In genomic region chrX:103321146-103321545, GRCm38 (mm10) we compare ENCODE assay signal across 11 mouse cellular contexts. TPM values are rescaled to one million over a fixed set of nuclear protein-coding genes. Genes with fewer than 3 reads are reported as not detected.
A peak's percentile ranks its signal among the peaks of the same experiment; 100 is the strongest.
DNase-seq lines count a peak whose midpoint lies in the region; ATAC-seq lines count a peak whose summit lies in the region.
"Had no signal": no experiment of that assay in that cellular context is flagged by ENCODE, and none has a peak within 500 bp of the region (broad histone marks: within the 10 kb centered on the region; RNA-seq: fewer than 3 reads in every experiment).

TSS of gene Cdx4 (plus strand) at chrX:103321398.

- H3K4me2 ChIP-seq in liver, embryonic 11.5 days: no peak within 1 kb of the TSS
- H3K4me2 ChIP-seq in liver, embryonic 12.5 days: no peak within 1 kb of the TSS
- peak within 1 kb of the TSS; percentile 31; the same call in 1 of the 2 replicates for H3K4me2 ChIP-seq in intestine, embryonic 15.5 days (replicated peaks)
- H3K4me2 ChIP-seq in neural tube, embryonic 13.5 days: peak within 1 kb of the TSS; percentile 42

- H3K36me3 ChIP-seq in liver, embryonic 11.5 days (ENCODE audit: control insufficient read depth, insufficient read depth, low read length): no peaks in the 10 kb centered on the region
- H3K36me3 ChIP-seq in liver, embryonic 12.5 days: no peaks in the 10 kb centered on the region
- no peaks in the 10 kb centered on the region for H3K36me3 ChIP-seq in forebrain, embryonic 10.5 days (replicated peaks)
- H3K36me3 ChIP-seq in intestine, embryonic 15.5 days: no peaks in the 10 kb centered on the region
- H3K36me3 ChIP-seq in neural tube, embryonic 13.5 days: no peaks in the 10 kb centered on the region

- 16% methylated on average over 13 of the region's 13 CpGs for WGBS in liver, embryonic 11.5 days
- WGBS in liver, embryonic 12.5 days (ENCODE audit: insufficient replicate concordance): 20% methylated on average over 13 of the region's 13 CpGs
- WGBS in forebrain, embryonic 10.5 days: 19% methylated on average over 13 of the region's 13 CpGs
- WGBS in intestine, embryonic 15.5 days: 41% methylated on average over 13 of the region's 13 CpGs
- 17% methylated on average over 13 of the region's 13 CpGs for WGBS in neural tube, embryonic 13.5 days

- no peaks in the 10 kb centered on the region for H3K9me3 ChIP-seq in liver, embryonic 11.5 days (ENCODE audit: control insufficient read depth, low read length)
- H3K9me3 ChIP-seq in liver, embryonic 12.5 days (replicated peaks): no peaks in the 10 kb centered on the region
- no peaks in the 10 kb centered on the region for H3K9me3 ChIP-seq in forebrain, embryonic 10.5 days
- no peaks in the 10 kb centered on the region for H3K9me3 ChIP-seq in intestine, embryonic 15.5 days
- H3K9me3 ChIP-seq in neural tube, embryonic 13.5 days: no peaks in the 10 kb centered on the region

- 0 out of 2 replicates have a peak within 1 kb of the TSS, but pooled peaks have one; percentile 1 for H3K4me3 ChIP-seq in liver, embryonic 11.5 days (ENCODE audit: low read depth, low read length)
- H3K4me3 ChIP-seq in liver, embryonic 12.5 days: no peak within 1 kb of the TSS
- peak within 1 kb of the TSS; percentile 28 for H3K4me3 ChIP-seq in forebrain, embryonic 10.5 days
- H3K4me3 ChIP-seq in intestine, embryonic 15.5 days (replicated peaks): no peak within 1 kb of the TSS
- peak within 1 kb of the TSS; percentile 18 for H3K4me3 ChIP-seq in neural tube, embryonic 13.5 days

- H3K27me3 ChIP-seq in liver, embryonic 11.5 days (replicated peaks; ENCODE audit: control insufficient read depth, insufficient read depth, low read length): peaks cover 64% of the 10 kb centered on the region
- H3K27me3 ChIP-seq in liver, embryonic 12.5 days (replicated peaks): peaks cover 60% of the 10 kb centered on the region
- H3K27me3 ChIP-seq in forebrain, embryonic 10.5 days (ENCODE audit: poor library complexity, severe bottlenecking): peaks cover 97% of the 10 kb centered on the region
- peaks cover 29% of the 10 kb centered on the region for H3K27me3 ChIP-seq in intestine, embryonic 15.5 days (replicated peaks)
- H3K27me3 ChIP-seq in neural tube, embryonic 13.5 days: peaks cover 86% of the 10 kb centered on the region

- no peaks in the 10 kb centered on the region for H3K4me1 ChIP-seq in liver, embryonic 11.5 days (replicated peaks; ENCODE audit: control insufficient read depth, insufficient read depth, low read length)
- H3K4me1 ChIP-seq in liver, embryonic 12.5 days: no peaks in the 10 kb centered on the region
- 0 out of 2 replicates have a peak, but pooled peaks cover 6% of the 10 kb centered on the region for H3K4me1 ChIP-seq in forebrain, embryonic 10.5 days
- no peaks in the 10 kb centered on the region for H3K4me1 ChIP-seq in intestine, embryonic 15.5 days (replicated peaks)
- H3K4me1 ChIP-seq in neural tube, embryonic 13.5 days (replicated peaks): 0 out of 2 replicates have a peak, but pooled peaks cover 5% of the 10 kb centered on the region

- H3K27ac ChIP-seq in liver, embryonic 11.5 days (ENCODE audit: low read depth, low read length): no peak within 1 kb of the TSS
- H3K27ac ChIP-seq in liver, embryonic 12.5 days: no peak within 1 kb of the TSS
- no peak within 1 kb of the TSS for H3K27ac ChIP-seq in forebrain, embryonic 10.5 days
- H3K27ac ChIP-seq in intestine, embryonic 15.5 days: no peak within 1 kb of the TSS
- no peak within 1 kb of the TSS for H3K27ac ChIP-seq in neural tube, embryonic 13.5 days (replicated peaks)
- H3K27ac ChIP-seq: liver, embryonic 14.5 days had no signal

- no peak for DNase-seq in liver, embryonic 11.5 days (ENCODE audit: low spot score)
- DNase-seq in forebrain, embryonic 10.5 days (ENCODE audit: extremely low spot score, low spot score): no peak
- DNase-seq in spleen, postnatal 14 days (ENCODE audit: low spot score in 2 of 2): no peak
- no peak for DNase-seq in ovary, postnatal 36 days (ENCODE audit: low spot score)
- DNase-seq: kidney, adult 8-10 months; thymus, postnatal 25 days had no signal

- H3K9ac ChIP-seq in liver, embryonic 11.5 days (ENCODE audit: low read depth, low read length): no peak within 1 kb of the TSS
- H3K9ac ChIP-seq in liver, embryonic 12.5 days: no peak within 1 kb of the TSS
- no peak within 1 kb of the TSS for H3K9ac ChIP-seq in intestine, embryonic 15.5 days
- H3K9ac ChIP-seq in neural tube, embryonic 13.5 days: no peak within 1 kb of the TSS
- H3K9ac ChIP-seq: liver, embryonic 14.5 days had no signal

- no peak for ATAC-seq in liver, embryonic 11.5 days (replicated peaks; ENCODE audit: low FRiP score)
- no peak for ATAC-seq in liver, embryonic 12.5 days
- no peak for ATAC-seq in intestine, embryonic 15.5 days
- ATAC-seq in neural tube, embryonic 13.5 days (ENCODE audit: low read depth): no peak
- ATAC-seq: Patski had no signal

RNA-seq across cellular contexts. Expression of gene Cdx4, which starts in this region (rescaled TPM):
- polyA plus RNA-seq in liver, embryonic 11.5 days (2014; fragmentation: Nextera tagmentation; extraction: Ambion mirVana): not detected in 2 replicates
- polyA plus RNA-seq in liver, embryonic 12.5 days (2016; fragmentation: Nextera tagmentation; extraction: Ambion mirVana): not detected in 2 replicates
- not detected in 2 replicates for polyA plus RNA-seq in forebrain, embryonic 10.5 days (2016; fragmentation: Nextera tagmentation; extraction: Ambion mirVana)
- polyA plus RNA-seq in intestine, embryonic 15.5 days (2015; fragmentation: Nextera tagmentation; extraction: Ambion mirVana): not detected in 2 replicates
- polyA plus RNA-seq in neural tube, embryonic 13.5 days (2015; fragmentation: Nextera tagmentation; extraction: Ambion mirVana): not detected in 2 replicates
- polyA plus RNA-seq: liver, embryonic 14.5 days; Patski had no signal

Comparison
In these comparisons a context has a peak if more than half of its experiments do, and no peak if none do; other contexts are left out.
1. H3K4me3 ChIP-seq: peak in liver, embryonic 11.5 days (single experiment), forebrain, embryonic 10.5 days (single experiment) and neural tube, embryonic 13.5 days (single experiment); none in liver, embryonic 12.5 days (single experiment) and intestine, embryonic 15.5 days (single experiment).
2. H3K4me2 ChIP-seq: peak in intestine, embryonic 15.5 days (single experiment) and neural tube, embryonic 13.5 days (single experiment); none in liver, embryonic 11.5 days (single experiment) and liver, embryonic 12.5 days (single experiment).